Mouse (Mus musculus): ENCODE measurements at regions not wholly inside any gene's neighbourhood (a gene's known extent, or its start where the extent isn't known, plus 50 kb on each side); places are given as distances from the start of the nearest gene placed in this dataset.

GRCm38 (mm10) chr1:137086766-137087165 is 126.5 kb upstream of the Nr5a2 start:
- TF ChIP-seq ZNF384 (IDR thresholded peaks at IDR 0.05; ENCODE audit: low read depth, low read length) (no peak), HCFC1 (IDR thresholded peaks at IDR 0.05; ENCODE audit: borderline replicate concordance, insufficient read depth, low read length) (no peak)

All from ES-E14 (cell line).